Mouse (Mus musculus) lung, postnatal 0 days (tissue): ENCODE results near the gene Defb15.

Experiments used
- CTCF ChIP-seq: IDR thresholded peaks from 2 replicates; pipeline ENCODE4 v1.5.1; 2016; ENCODE audit warnings: antibody characterized with exemption, mild to moderate bottlenecking
- EP300 ChIP-seq: IDR thresholded peaks from 2 replicates; pipeline ENCODE4 v1.6.1; 2016; ENCODE audit warnings: antibody characterized with exemption, mild to moderate bottlenecking, control low read depth

DNA sequence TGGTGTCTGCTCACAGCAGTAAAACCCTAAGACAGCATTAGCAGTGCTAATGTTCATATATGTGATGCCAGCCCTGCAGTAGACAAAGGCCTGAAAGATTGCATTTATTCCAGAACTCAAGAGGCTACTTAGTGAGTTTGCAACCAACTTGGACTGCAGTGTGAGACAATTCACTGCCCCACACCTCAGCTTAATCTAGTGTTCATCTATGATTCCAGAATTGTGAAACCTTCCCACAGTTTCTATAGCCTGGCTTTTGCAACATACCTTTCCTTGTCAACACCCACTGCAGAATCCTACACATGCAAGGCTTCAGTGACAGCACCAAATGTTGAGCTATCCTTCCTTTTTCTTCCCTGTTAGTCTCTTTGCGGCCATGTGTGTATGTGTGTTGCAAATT, 34.1 kb upstream of the Defb15 start:
- no peak for TF ChIP-seq CTCF
- no peak for TF ChIP-seq EP300
